In genomic region chr7:19754065-19754464, GRCm38 (mm10) we compare ENCODE assay signal across 22 mouse cellular contexts. TPM values are rescaled to one million over a fixed set of nuclear protein-coding genes. Genes with fewer than 3 reads are reported as not detected.
DNase-seq lines count a peak whose midpoint lies in the region; ATAC-seq and TF ChIP-seq lines count a peak whose summit lies in the region.
"Had no signal": no experiment of that assay in that cellular context is flagged by ENCODE, and none has a peak within 500 bp of the region (broad histone marks: within the 10 kb centered on the region; RNA-seq: fewer than 3 reads in every experiment).

No protein-coding gene starts in this region.

- no peak for ATAC-seq in heart, embryonic 13.5 days (ENCODE audit: extremely low read depth, insufficient number of reproducible peaks, low FRiP score, low TSS enrichment)
- no peak for ATAC-seq in lung, embryonic 14.5 days (ENCODE audit: insufficient read depth)
- no peak for ATAC-seq in intestine, postnatal 0 days
- ATAC-seq in midbrain, embryonic 11.5 days (ENCODE audit: low FRiP score): no peak
- ATAC-seq: forebrain, postnatal 0 days had no signal

- H3K4me2 ChIP-seq in heart, embryonic 13.5 days: no peak overlapping the region
- H3K4me2 ChIP-seq in lung, embryonic 14.5 days: 0 out of 2 replicates have a peak overlapping the region, but pooled peaks have one; percentile 7
- H3K4me2 ChIP-seq in intestine, postnatal 0 days (replicated peaks; ENCODE audit: low read depth): 0 out of 2 replicates have a peak overlapping the region, but pooled peaks have one; percentile 9
- H3K4me2 ChIP-seq in midbrain, embryonic 11.5 days: no peak overlapping the region
- H3K4me2 ChIP-seq: embryonic facial prominence, embryonic 12.5 days; hindbrain, embryonic 13.5 days; limb, embryonic 12.5 days; liver, embryonic 13.5 days had no signal

- no peak for TF ChIP-seq CTCF in lung, embryonic 14.5 days (IDR thresholded peaks at IDR 0.05; ENCODE audit: low read depth)
- no peak for TF ChIP-seq CTCF in intestine, postnatal 0 days (IDR thresholded peaks at IDR 0.05; ENCODE audit: low read depth)

- intact Hi-C loops in heart, postnatal 36 days (cut with DNase I): loop anchor here (5.0 kb wide), 2 partner anchors 118 to 183 kb away; no protein-coding TSS in a partner anchor

- WGBS in heart, embryonic 13.5 days: 77% methylated on average over 1 of the region's 1 CpGs
- 66% methylated on average over 1 of the region's 1 CpGs for WGBS in lung, embryonic 14.5 days
- WGBS in intestine, postnatal 0 days: 77% methylated on average over 1 of the region's 1 CpGs
- WGBS in midbrain, embryonic 11.5 days: 86% methylated on average over 1 of the region's 1 CpGs

- peaks cover 59% of the 10 kb centered on the region for H3K4me1 ChIP-seq in heart, embryonic 13.5 days
- H3K4me1 ChIP-seq in lung, embryonic 14.5 days (ENCODE audit: insufficient read depth): peaks cover 9% of the 10 kb centered on the region; the same call in 1 of the 2 replicates
- peaks cover 2 to 22% of the 10 kb centered on the region in 2 experiments; a peak in 3 of 4 replicates for H3K4me1 ChIP-seq in ES-E14 (ENCODE audit: control insufficient read depth in 2 of 2, insufficient read depth in 2 of 2, low read length in 2 of 2, poor library complexity in 1 of 2)
- H3K4me1 ChIP-seq in intestine, postnatal 0 days (replicated peaks; ENCODE audit: control insufficient read depth, insufficient read depth, low read length): peaks cover 11% of the 10 kb centered on the region; the same call in 1 of the 2 replicates
- peaks cover 3% of the 10 kb centered on the region; the same call in 1 of the 2 replicates for H3K4me1 ChIP-seq in midbrain, embryonic 11.5 days (ENCODE audit: control insufficient read depth, insufficient read depth, low read length)

- peak overlapping the region; percentile 50; the same call in 1 of the 2 replicates for H3K9ac ChIP-seq in heart, embryonic 13.5 days
- no peak overlapping the region for H3K9ac ChIP-seq in lung, embryonic 14.5 days
- H3K9ac ChIP-seq in ES-E14 (ENCODE audit: insufficient read depth, low read depth, low read length, poor library complexity, severe bottlenecking): no peak overlapping the region
- H3K9ac ChIP-seq in intestine, postnatal 0 days (ENCODE audit: low read depth, low read length): no peak overlapping the region
- H3K9ac ChIP-seq in midbrain, embryonic 11.5 days (ENCODE audit: low read length): no peak overlapping the region
- H3K9ac ChIP-seq: embryonic facial prominence, embryonic 12.5 days; forebrain, postnatal 0 days; hindbrain, embryonic 13.5 days; limb, embryonic 12.5 days; liver, embryonic 13.5 days had no signal

- no peak overlapping the region for H3K4me3 ChIP-seq in heart, embryonic 13.5 days
- H3K4me3 ChIP-seq in lung, embryonic 14.5 days (ENCODE audit: low read depth, low read length): no peak overlapping the region
- H3K4me3 ChIP-seq in ES-E14 (ENCODE audit: insufficient read depth in 1 of 2, low read depth in 1 of 2, low read length in 2 of 2, poor library complexity in 1 of 2, severe bottlenecking in 1 of 2): no peak overlapping the region
- no peak overlapping the region for H3K4me3 ChIP-seq in intestine, postnatal 0 days (ENCODE audit: low read depth, low read length)
- no peak overlapping the region for H3K4me3 ChIP-seq in midbrain, embryonic 11.5 days (ENCODE audit: low read depth, low read length)
- H3K4me3 ChIP-seq: embryonic facial prominence, embryonic 12.5 days; hindbrain, embryonic 13.5 days; limb, embryonic 12.5 days; liver, embryonic 13.5 days had no signal

- no peaks in the 10 kb centered on the region for H3K27me3 ChIP-seq in heart, embryonic 13.5 days (replicated peaks)
- no peaks in the 10 kb centered on the region for H3K27me3 ChIP-seq in lung, embryonic 14.5 days (ENCODE audit: insufficient read depth, low read length)
- H3K27me3 ChIP-seq in intestine, postnatal 0 days (replicated peaks; ENCODE audit: control insufficient read depth, insufficient read depth, low read length): no peaks in the 10 kb centered on the region
- H3K27me3 ChIP-seq in midbrain, embryonic 11.5 days (ENCODE audit: control insufficient read depth, insufficient read depth, low read length): no peaks in the 10 kb centered on the region
- H3K27me3 ChIP-seq: embryonic facial prominence, embryonic 12.5 days; hindbrain, embryonic 13.5 days; limb, embryonic 12.5 days had no signal

- no peaks in the 10 kb centered on the region for H3K9me3 ChIP-seq in heart, embryonic 13.5 days
- no peaks in the 10 kb centered on the region for H3K9me3 ChIP-seq in lung, embryonic 14.5 days (ENCODE audit: low read depth, low read length)
- no peaks in the 10 kb centered on the region for H3K9me3 ChIP-seq in ES-E14 (ENCODE audit: control insufficient read depth, insufficient read depth, low read depth, low read length)
- no peaks in the 10 kb centered on the region for H3K9me3 ChIP-seq in intestine, postnatal 0 days (ENCODE audit: control insufficient read depth)
- no peaks in the 10 kb centered on the region for H3K9me3 ChIP-seq in midbrain, embryonic 11.5 days (ENCODE audit: control insufficient read depth, low read length)
- H3K9me3 ChIP-seq: embryonic facial prominence, embryonic 12.5 days; hindbrain, embryonic 13.5 days; limb, embryonic 12.5 days; liver, embryonic 13.5 days had no signal

- no peak for DNase-seq in heart, postnatal 36 days
- DNase-seq in lung, embryonic 14.5 days: no peak
- DNase-seq in lung, adult 18-20 months: no peak
- DNase-seq in ES-E14 (ENCODE audit: low read depth, low spot score): no peak
- DNase-seq in cerebellum, postnatal 14 days: no peak
- no peak for DNase-seq in midbrain, embryonic 11.5 days (ENCODE audit: low spot score, missing footprints)
- DNase-seq: B cell, adult 2 months; forebrain, postnatal 0 days; liver, embryonic 13.5 days; midbrain, embryonic 14.5 days; thymus, postnatal 14 days had no signal

- H3K27ac ChIP-seq in heart, embryonic 13.5 days (replicated peaks): peak overlapping the region; percentile 99
- H3K27ac ChIP-seq in lung, embryonic 14.5 days (ENCODE audit: low read depth): peak overlapping the region; percentile 71
- peak overlapping the region; percentile 55; the same call in 1 of the 2 replicates for H3K27ac ChIP-seq in ES-E14 (ENCODE audit: insufficient read depth, low read depth, low read length, poor library complexity, severe bottlenecking)
- H3K27ac ChIP-seq in intestine, postnatal 0 days (ENCODE audit: low read depth, low read length): no peak overlapping the region
- H3K27ac ChIP-seq in midbrain, embryonic 11.5 days (ENCODE audit: low read depth, low read length): no peak overlapping the region
- H3K27ac ChIP-seq: embryonic facial prominence, embryonic 12.5 days; hindbrain, embryonic 13.5 days; limb, embryonic 12.5 days; liver, embryonic 13.5 days had no signal

- peaks cover 15% of the 10 kb centered on the region for H3K36me3 ChIP-seq in heart, embryonic 13.5 days
- H3K36me3 ChIP-seq in lung, embryonic 14.5 days (ENCODE audit: insufficient read depth): peaks cover 25% of the 10 kb centered on the region
- peaks cover 12% of the 10 kb centered on the region for H3K36me3 ChIP-seq in ES-E14 (ENCODE audit: control insufficient read depth, insufficient read depth, low read length, poor library complexity, severe bottlenecking)
- H3K36me3 ChIP-seq in intestine, postnatal 0 days (ENCODE audit: control insufficient read depth, insufficient read depth): no peaks in the 10 kb centered on the region; the same call in 1 of the 2 replicates
- H3K36me3 ChIP-seq in midbrain, embryonic 11.5 days (ENCODE audit: control insufficient read depth, insufficient read depth, low read length): no peaks in the 10 kb centered on the region
- H3K36me3 ChIP-seq: embryonic facial prominence, embryonic 12.5 days; G1E; hindbrain, embryonic 13.5 days; liver, embryonic 13.5 days had no signal

- in situ Hi-C loops in ES-E14 (cut with MboI; ENCODE audit: low sequenced_read_pairs in 2 of 2, unreplicated experiment in 2 of 2): loop anchor here in 1 of 2 experiments (10.0 kb wide), 1 partner anchor 61 kb away; no protein-coding TSS in a partner anchor

RNA-seq across cellular contexts. Expression of gene Nectin2, which starts 3.8 kb away (rescaled TPM):
- 89.3 and 89.4 TPM in 2 replicates for polyA plus RNA-seq in heart, embryonic 13.5 days (2015; fragmentation: Nextera tagmentation; extraction: Ambion mirVana)
- total RNA-seq in heart, postnatal 36 days (2021): 10 to 100 TPM; 33.2 to 41.7 TPM
- 120 and 125 TPM in 2 replicates for polyA plus RNA-seq in lung, embryonic 14.5 days (2014; fragmentation: Nextera tagmentation; extraction: Ambion mirVana)
- 241 and 392 TPM in 2 replicates for total RNA-seq in ES-E14 (2012; rRNA removed)
- polyA plus RNA-seq in intestine, postnatal 0 days (2015; fragmentation: Nextera tagmentation; extraction: Ambion mirVana): 93.1 and 94.7 TPM in 2 replicates
- polyA plus RNA-seq in midbrain, embryonic 11.5 days (2014; fragmentation: Nextera tagmentation; extraction: Ambion mirVana): 48.0 and 52.8 TPM in 2 replicates

RNA-seq across cellular contexts. Expression of gene Bcam, which starts 16.8 kb away (rescaled TPM):
- 223 and 250 TPM in 2 replicates for polyA plus RNA-seq in heart, embryonic 13.5 days (2015; fragmentation: Nextera tagmentation; extraction: Ambion mirVana)
- total RNA-seq in heart, postnatal 36 days (2021): 100 to 1,000 TPM; 210 to 232 TPM
- 206 and 209 TPM in 2 replicates for polyA plus RNA-seq in lung, embryonic 14.5 days (2014; fragmentation: Nextera tagmentation; extraction: Ambion mirVana)
- total RNA-seq in ES-E14 (2012; rRNA removed): 167 and 309 TPM in 2 replicates
- polyA plus RNA-seq in intestine, postnatal 0 days (2015; fragmentation: Nextera tagmentation; extraction: Ambion mirVana): 36.2 and 38.0 TPM in 2 replicates
- 11.7 and 13.2 TPM in 2 replicates for polyA plus RNA-seq in midbrain, embryonic 11.5 days (2014; fragmentation: Nextera tagmentation; extraction: Ambion mirVana)
- total RNA-seq: megakaryocyte progenitor cell, adult 5-6 weeks had no signal
- polyA plus RNA-seq: G1E had no signal

RNA-seq across cellular contexts. Expression of gene Tomm40, which starts 38.8 kb away (rescaled TPM):
- 128 and 146 TPM in 2 replicates for polyA plus RNA-seq in heart, embryonic 13.5 days (2015; fragmentation: Nextera tagmentation; extraction: Ambion mirVana)
- total RNA-seq in heart, postnatal 36 days (2021): 100 to 1,000 TPM in 1 of 2 experiments, 10 to 100 TPM in 1; 97.7 to 102 TPM
- 149 and 168 TPM in 2 replicates for polyA plus RNA-seq in lung, embryonic 14.5 days (2014; fragmentation: Nextera tagmentation; extraction: Ambion mirVana)
- 342 and 366 TPM in 2 replicates for total RNA-seq in ES-E14 (2012; rRNA removed)
- polyA plus RNA-seq in intestine, postnatal 0 days (2015; fragmentation: Nextera tagmentation; extraction: Ambion mirVana): 80.1 and 85.5 TPM in 2 replicates
- 113 and 138 TPM in 2 replicates for polyA plus RNA-seq in midbrain, embryonic 11.5 days (2014; fragmentation: Nextera tagmentation; extraction: Ambion mirVana)

RNA-seq across cellular contexts. Expression of gene Cblc, which starts 42.5 kb away (rescaled TPM):
- polyA plus RNA-seq in heart, embryonic 13.5 days (2015; fragmentation: Nextera tagmentation; extraction: Ambion mirVana): 0.59 and 0.68 TPM in 2 replicates
- total RNA-seq in heart, postnatal 36 days (2021): under 1 TPM; 0.75 to 0.81 TPM
- 6.8 and 10.2 TPM in 2 replicates for polyA plus RNA-seq in lung, embryonic 14.5 days (2014; fragmentation: Nextera tagmentation; extraction: Ambion mirVana)
- 3.5 and 6.6 TPM in 2 replicates for total RNA-seq in ES-E14 (2012; rRNA removed)
- polyA plus RNA-seq in intestine, postnatal 0 days (2015; fragmentation: Nextera tagmentation; extraction: Ambion mirVana): 54.8 and 56.5 TPM in 2 replicates
- not detected in 2 replicates for polyA plus RNA-seq in midbrain, embryonic 11.5 days (2014; fragmentation: Nextera tagmentation; extraction: Ambion mirVana)
- total RNA-seq: adrenal gland, adult 2 months; common myeloid progenitor, adult 5-6 weeks; G1E; gastrocnemius, adult 18-20 months; layer of hippocampus, postnatal 10 days; megakaryocyte progenitor cell, adult 5-6 weeks had no signal
- polyA plus RNA-seq: adrenal gland, adult 2 months; G1E; hindbrain, embryonic 13.5 days; midbrain, embryonic 14.5 days had no signal

RNA-seq across cellular contexts. Expression of gene Apoe, which starts 55.1 kb away (rescaled TPM):
- polyA plus RNA-seq in heart, embryonic 13.5 days (2015; fragmentation: Nextera tagmentation; extraction: Ambion mirVana): 480 and 561 TPM in 2 replicates
- total RNA-seq in heart, postnatal 36 days (2021): 100 to 1,000 TPM; 308 to 344 TPM
- polyA plus RNA-seq in lung, embryonic 14.5 days (2014; fragmentation: Nextera tagmentation; extraction: Ambion mirVana): 404 and 439 TPM in 2 replicates
- 683 and 2,144 TPM in 2 replicates for total RNA-seq in ES-E14 (2012; rRNA removed)
- polyA plus RNA-seq in intestine, postnatal 0 days (2015; fragmentation: Nextera tagmentation; extraction: Ambion mirVana): 435 and 436 TPM in 2 replicates
- 180 and 196 TPM in 2 replicates for polyA plus RNA-seq in midbrain, embryonic 11.5 days (2014; fragmentation: Nextera tagmentation; extraction: Ambion mirVana)

Comparison
In these comparisons a context has a peak if more than half of its experiments do, and no peak if none do; other contexts are left out.
1. H3K27ac ChIP-seq: peak in heart, embryonic 13.5 days (single experiment), lung, embryonic 14.5 days (single experiment) and ES-E14 (single experiment); none in intestine, postnatal 0 days (single experiment) and midbrain, embryonic 11.5 days (single experiment).
2. H3K4me2 ChIP-seq: peak in lung, embryonic 14.5 days (single experiment) and intestine, postnatal 0 days (single experiment); none in heart, embryonic 13.5 days (single experiment) and midbrain, embryonic 11.5 days (single experiment).